Mouse (Mus musculus) CH12.LX (cell line): Measurements from ENCODE around the gene Cd151. TPM values are rescaled to one million over a fixed set of nuclear protein-coding genes. Genes with fewer than 3 reads are reported as not detected.
A peak's percentile ranks its signal among the peaks of the same experiment; 100 is the strongest.

Experiments used
- DNase-seq: peaks from one replicate; pipeline ENCODE4 v3.0.0-alpha.2; 2013; ENCODE audit errors: extremely low read depth
- H3K27ac ChIP-seq: 2 replicates; pipeline ENCODE4 v1.5.1; 2012; ENCODE audit warnings: low read depth, mild to moderate bottlenecking, control low read depth, moderate library complexity; ENCODE audit not compliant: insufficient read depth
- H3K27me3 ChIP-seq: replicated peaks from 2 replicates; pipeline ENCODE3; 2012; ENCODE audit warnings: inconsistent platforms
- H3K36me3 ChIP-seq, 2 experiments: replicated peaks in 1 of 2; 2 replicates each; pipeline versions ENCODE3 to v1.6.1; 2012; ENCODE audit warnings: inconsistent platforms in 1 of 2, low read length in 1 of 2, mild to moderate bottlenecking in 1 of 2, mixed read lengths in 1 of 2, moderate library complexity in 1 of 2; ENCODE audit not compliant: control insufficient read depth in 1 of 2, insufficient read depth in 1 of 2
- H3K4me1 ChIP-seq, 2 experiments: 2 replicates each; pipeline ENCODE4 v1.6.1; 2012; ENCODE audit warnings: inconsistent platforms in 1 of 2, moderate library complexity in 1 of 2; ENCODE audit not compliant: insufficient read depth in 2 of 2, control insufficient read depth in 1 of 2
- H3K4me2 ChIP-seq: 2 replicates; pipeline ENCODE4 v1.6.1; 2012; ENCODE audit warnings: low read depth, mild to moderate bottlenecking, control low read depth; ENCODE audit not compliant: poor library complexity, insufficient read depth, severe bottlenecking
- H3K4me3 ChIP-seq, 3 experiments: fragments of 150-350 bp in 1 of 3; sonication (generic) in 1 of 3; replicated peaks in 1 of 3; 2 replicates each; pipeline versions ENCODE3 to v1.5.1; 2011 to 2012; ENCODE audit warnings: low read depth in 2 of 3, low read length in 2 of 3, mild to moderate bottlenecking in 2 of 3, moderate library complexity in 2 of 3, control low read depth in 1 of 3, improper control_type of control experiment in 1 of 3, inconsistent platforms in 1 of 3, mixed read lengths in 1 of 3; ENCODE audit not compliant: poor library complexity in 1 of 3
- H3K79me2 ChIP-seq: replicated peaks from 2 replicates; pipeline ENCODE4 v1.6.1; 2012; ENCODE audit warnings: mild to moderate bottlenecking, moderate library complexity; ENCODE audit not compliant: control insufficient read depth, poor library complexity, insufficient read depth, severe bottlenecking; ENCODE audit errors: extremely low read depth
- H3K9ac ChIP-seq: 2 replicates; pipeline ENCODE4 v1.6.1; 2012; ENCODE audit warnings: low read depth, mild to moderate bottlenecking, control low read depth, moderate library complexity; ENCODE audit not compliant: insufficient read depth
- H3K9me3 ChIP-seq: replicated peaks from 2 replicates; pipeline ENCODE3; 2012; ENCODE audit warnings: low read length, inconsistent platforms, mixed read lengths
- CHD1 ChIP-seq: IDR thresholded peaks from 2 replicates; pipeline ENCODE4 v1.6.1; 2012; ENCODE audit warnings: low read depth, low read length, improper control_type of control experiment, inconsistent platforms
- CTCF ChIP-seq, 2 experiments: IDR thresholded peaks in 1 of 2; conservative IDR thresholded peaks in 1 of 2; 2 replicates each; pipeline ENCODE4 v1.5.1; 2011 to 2012; ENCODE audit warnings: low read depth in 2 of 2, low read length in 2 of 2, improper control_type of control experiment in 1 of 2, inconsistent platforms in 1 of 2, mild to moderate bottlenecking in 1 of 2, moderate library complexity in 1 of 2
- E2F4 ChIP-seq: IDR thresholded peaks from 2 replicates; pipeline ENCODE4 v1.6.1; 2011; ENCODE audit warnings: low read depth, low read length, improper control_type of control experiment; ENCODE audit not compliant: insufficient replicate concordance
- ELF1 ChIP-seq: IDR thresholded peaks from 2 replicates; pipeline ENCODE4 v1.6.1; 2014; ENCODE audit warnings: low read depth, mild to moderate bottlenecking, inconsistent platforms, low read length, improper control_type of control experiment
- EP300 ChIP-seq: IDR thresholded peaks from 2 replicates; pipeline ENCODE4 v1.6.1; 2011; ENCODE audit warnings: low read length, improper control_type of control experiment
- GABPA ChIP-seq: IDR thresholded peaks from 2 replicates; pipeline ENCODE4 v1.6.1; 2012; ENCODE audit warnings: low read depth, low read length, improper control_type of control experiment, inconsistent platforms; ENCODE audit not compliant: insufficient replicate concordance
- HCFC1 ChIP-seq: IDR thresholded peaks from 2 replicates; pipeline ENCODE4 v1.6.1; 2012; ENCODE audit warnings: low read depth, mild to moderate bottlenecking, inconsistent platforms, low read length, improper control_type of control experiment
- IRF4 ChIP-seq: IDR thresholded peaks from 2 replicates; pipeline ENCODE4 v1.6.1; 2014; ENCODE audit warnings: low read depth, mild to moderate bottlenecking, inconsistent platforms, low read length, improper control_type of control experiment
- JUND ChIP-seq: conservative IDR thresholded peaks from 2 replicates; pipeline ENCODE4 v1.6.1; 2011; ENCODE audit warnings: low read depth, low read length, improper control_type of control experiment
- KAT2A ChIP-seq: IDR thresholded peaks from 2 replicates; pipeline ENCODE4 v1.6.1; 2012; ENCODE audit warnings: low read length, improper control_type of control experiment, inconsistent platforms; ENCODE audit not compliant: insufficient replicate concordance
- MAFK ChIP-seq: IDR thresholded peaks from 2 replicates; pipeline ENCODE4 v1.6.1; 2011; ENCODE audit warnings: low read length, improper control_type of control experiment; ENCODE audit not compliant: insufficient replicate concordance
- MEF2A ChIP-seq: IDR thresholded peaks from 2 replicates; pipeline ENCODE4 v1.6.1; 2014; ENCODE audit warnings: low read depth, mild to moderate bottlenecking, inconsistent platforms, low read length, improper control_type of control experiment, borderline replicate concordance
- MXI1 ChIP-seq: IDR thresholded peaks from 2 replicates; pipeline ENCODE4 v1.6.1; 2011; ENCODE audit warnings: mild to moderate bottlenecking, low read depth, low read length, improper control_type of control experiment
- MYC ChIP-seq: IDR thresholded peaks from 2 replicates; pipeline ENCODE4 v1.6.1; 2011; ENCODE audit warnings: low read depth, mild to moderate bottlenecking, improper control_type of control experiment, low read length
- NELFE ChIP-seq: IDR thresholded peaks from 2 replicates; pipeline ENCODE4 v1.6.1; 2011; ENCODE audit warnings: low read depth, low read length, improper control_type of control experiment
- NRF1 ChIP-seq: IDR thresholded peaks from 2 replicates; pipeline ENCODE4 v1.6.1; 2014; ENCODE audit warnings: low read depth, mild to moderate bottlenecking, inconsistent platforms, low read length, improper control_type of control experiment, moderate library complexity
- PAX5 ChIP-seq: IDR thresholded peaks from 2 replicates; pipeline ENCODE4 v1.6.1; 2012; ENCODE audit warnings: low read length, inconsistent platforms, mixed read lengths
- POLR2A ChIP-seq: IDR thresholded peaks from 2 replicates; pipeline ENCODE4 v1.6.1; 2011; ENCODE audit warnings: low read depth, mild to moderate bottlenecking, improper control_type of control experiment, low read length
- POLR2AphosphoS2 ChIP-seq: IDR thresholded peaks from 2 replicates; pipeline ENCODE4 v1.6.1; 2011; ENCODE audit warnings: low read depth, low read length, improper control_type of control experiment
- RAD21 ChIP-seq: IDR thresholded peaks from 2 replicates; pipeline ENCODE4 v1.6.1; 2011; ENCODE audit warnings: low read depth, mild to moderate bottlenecking, low read length, improper control_type of control experiment, moderate library complexity
- RCOR1 ChIP-seq: conservative IDR thresholded peaks from 2 replicates; pipeline ENCODE4 v1.6.1; 2012; ENCODE audit warnings: low read depth, mild to moderate bottlenecking, inconsistent platforms, low read length, improper control_type of control experiment
- SIN3A ChIP-seq: IDR thresholded peaks from 2 replicates; pipeline ENCODE4 v1.6.1; 2012; ENCODE audit warnings: low read length, improper control_type of control experiment, inconsistent platforms
- TBP ChIP-seq: conservative IDR thresholded peaks from 2 replicates; pipeline ENCODE4 v1.6.1; 2011; ENCODE audit warnings: low read depth, low read length, improper control_type of control experiment
- UBTF ChIP-seq: IDR thresholded peaks from 2 replicates; pipeline ENCODE4 v1.6.1; 2012; ENCODE audit warnings: low read depth, mild to moderate bottlenecking, inconsistent platforms, low read length, improper control_type of control experiment, moderate library complexity
- USF1 ChIP-seq: IDR thresholded peaks from 2 replicates; pipeline ENCODE4 v1.6.1; 2014; ENCODE audit warnings: low read depth, mild to moderate bottlenecking, inconsistent platforms, low read length, improper control_type of control experiment
- ZC3H11A ChIP-seq: IDR thresholded peaks from 2 replicates; pipeline ENCODE4 v1.6.1; 2012; ENCODE audit warnings: low read depth, mild to moderate bottlenecking, inconsistent platforms, low read length, improper control_type of control experiment
- ZKSCAN1 ChIP-seq: IDR thresholded peaks from 2 replicates; pipeline ENCODE4 v1.6.1; 2012; ENCODE audit warnings: low read depth, inconsistent platforms, low read length, improper control_type of control experiment, borderline replicate concordance
- ZMIZ1 ChIP-seq: IDR thresholded peaks from 2 replicates; pipeline ENCODE4 v1.6.1; 2012; ENCODE audit warnings: low read depth, mild to moderate bottlenecking, inconsistent platforms, low read length, improper control_type of control experiment
- ZNF384 ChIP-seq: IDR thresholded peaks from 2 replicates; pipeline ENCODE4 v1.6.1; 2012; ENCODE audit warnings: low read depth, low read length, improper control_type of control experiment, inconsistent platforms
- dilution Hi-C: fragments of 300-500 bp; cut with MboI; formaldehyde crosslinking; loops from 2 replicates; pipeline ENCODE4 v1.14.3; 2020; ENCODE audit warnings: low sequenced_read_pairs; ENCODE audit not compliant: extremely low pct_unique_long_range_greater_than_20kb, extremely low pct_ligation_motif_present
- in situ Hi-C: fragments of 300-500 bp; cut with MboI; formaldehyde crosslinking; loops from 3 replicates; pipeline ENCODE4 v1.14.3; 2019; ENCODE audit warnings: low sequenced_read_pairs, low pct_ligation_motif_present, low pct_unique_long_range_greater_than_20kb, mixed read lengths
- polyA plus RNA-seq: library from polyadenylated mRNA; unstranded; fragments of >175 nt; gene quantifications from 2 replicates; pipeline ENCODE4 v1.2.1, GENCODE M21; 2012; ENCODE audit warnings: low read depth; ENCODE audit not compliant: insufficient read length
- total RNA-seq, 2 experiments: library from RNA; depleted of rRNA; stranded (reverse); fragments of 300-350 nt in 1 of 2; fragments of >200 nt in 1 of 2; gene quantifications; 2 replicates each; pipeline ENCODE4 v1.2.3; 2012 to 2014

Cd151 gene
- total and polyA plus RNA-seq, 3 experiments = 10.6 to 21.1 (median 14.9) TPM

DNA sequence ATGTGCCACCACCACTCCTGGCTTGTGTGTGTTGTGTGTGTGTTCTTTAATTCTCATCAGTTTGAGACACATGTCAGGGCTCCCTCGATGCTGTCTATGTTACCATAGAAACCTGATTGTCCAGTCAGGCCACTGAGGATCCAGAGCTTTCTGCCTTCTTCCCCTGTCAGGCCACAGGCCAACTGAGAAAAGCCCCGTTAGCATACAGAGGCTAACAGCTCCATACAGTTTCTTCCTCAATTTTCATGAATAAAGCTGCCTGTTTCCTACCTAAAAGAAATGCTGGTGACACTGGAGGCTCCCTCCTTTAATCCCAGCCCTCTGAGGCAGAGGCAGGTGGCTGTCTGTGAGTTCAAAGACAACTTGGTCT, 30.7 kb upstream of the Cd151 start:
- Histone ChIP-seq H3K4me3 (peak overlapping the region; percentile 70 to 87 (median 75)), H3K27ac (no peak overlapping the region), H3K79me2 (peaks cover 12% of the 10 kb centered on the region), H3K27me3 (no peaks in the 10 kb centered on the region), H3K9me3 (no peaks in the 10 kb centered on the region), H3K36me3 (peaks cover 60 to 66% of the 10 kb centered on the region in 2 experiments), H3K4me1 (peaks cover 25 to 49% of the 10 kb centered on the region in 2 experiments), H3K9ac (peak overlapping the region; percentile 55; the same call in 1 of the 2 replicates), H3K4me2 (peak overlapping the region; percentile 92)
- dilution Hi-C loops = no loop called here
- no peak for DNase-seq
- in situ Hi-C loops = no loop called here
- TF ChIP-seq MYC (no peak), HCFC1 (peak; percentile 6; the same call in 1 of the 2 replicates), RAD21 (no peak)

DNA sequence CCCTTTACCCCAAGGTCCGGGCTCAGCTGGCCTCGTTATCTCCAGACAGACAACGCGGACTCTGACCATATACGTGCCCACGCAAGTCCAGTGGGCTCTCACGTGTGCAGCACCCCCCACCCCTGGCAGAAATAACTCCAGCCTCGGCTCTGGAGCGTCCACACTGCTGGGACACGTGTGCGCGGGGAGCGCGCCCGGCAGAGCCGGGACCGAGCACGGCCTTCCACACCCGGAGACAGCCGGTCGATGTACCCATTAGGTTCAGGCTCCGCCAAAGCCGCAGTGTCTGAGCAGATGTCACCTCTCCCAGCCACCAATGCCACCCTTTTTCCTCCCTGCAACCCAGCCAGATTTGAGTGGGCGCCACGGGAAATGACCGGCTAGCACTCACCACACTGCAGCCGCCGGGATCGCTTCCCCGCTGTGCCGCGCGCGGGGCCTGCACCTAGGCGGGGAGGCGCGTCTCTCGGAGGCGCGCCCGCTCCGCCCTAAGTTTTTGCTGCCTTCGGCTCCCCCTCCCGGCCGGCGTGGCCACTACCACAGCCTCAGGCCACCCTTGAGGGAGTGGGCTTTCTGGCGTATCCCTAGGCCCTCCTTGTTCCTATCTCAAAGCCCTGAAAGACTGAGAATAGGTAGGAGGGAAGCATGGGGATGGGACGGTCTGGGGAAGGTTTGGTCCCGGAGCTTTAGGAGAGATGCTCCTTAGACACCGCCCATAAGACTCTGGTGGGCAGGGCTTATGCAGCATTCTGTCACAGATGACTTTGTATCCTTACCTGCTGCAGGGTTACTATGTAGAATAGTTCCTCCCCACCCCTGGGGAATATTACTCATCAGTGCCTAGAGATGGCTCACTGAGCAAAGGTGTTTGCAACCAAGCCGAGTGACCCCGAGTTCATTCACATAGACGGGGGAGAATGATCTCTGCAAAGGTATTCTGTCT, 29.7 kb upstream of the Cd151 start, which contains the start of gene Slc25a22:
Slc25a22 (minus strand) TSS at position 715 of the 943 bp plus-strand sequence.
- Histone ChIP-seq H3K27me3 (no peaks in the 10 kb centered on the region), H3K4me3 (peak within 1 kb of the TSS; percentile 70 to 87 (median 75)), H3K27ac (peak within 1 kb of the TSS; percentile 29; the same call in 1 of the 2 replicates), H3K4me2 (peak within 1 kb of the TSS; percentile 92), H3K9ac (peak within 1 kb of the TSS; percentile 55), H3K9me3 (no peaks in the 10 kb centered on the region), H3K36me3 (peaks cover 59 to 66% of the 10 kb centered on the region in 2 experiments), H3K79me2 (peaks cover 16% of the 10 kb centered on the region), H3K4me1 (peaks cover 32 to 58% of the 10 kb centered on the region in 2 experiments)
- peak; percentile 70 for DNase-seq
- in situ Hi-C loops (no loop called here), dilution Hi-C loops (no loop called here)
- TF ChIP-seq RAD21 = peak; percentile 41
- TF ChIP-seq MEF2A = peak; percentile 51; the same call in 1 of the 2 replicates
- TF ChIP-seq E2F4 = no peak
- TF ChIP-seq ELF1 = no peak
- TF ChIP-seq MAFK = no peak
- TF ChIP-seq PAX5 = no peak
- TF ChIP-seq GABPA = no peak
- peak; percentile 97 for TF ChIP-seq MXI1
- no peak for TF ChIP-seq ZKSCAN1
- TF ChIP-seq IRF4 = 0 out of 2 replicates have a peak, but pooled peaks have one; percentile 17
- peak; percentile 96 for TF ChIP-seq POLR2AphosphoS2
- no peak for TF ChIP-seq JUND
- TF ChIP-seq ZNF384 = no peak
- peak; percentile 72; the same call in 1 of the 2 replicates for TF ChIP-seq MYC
- peak; percentile 65 for TF ChIP-seq ZMIZ1
- TF ChIP-seq SIN3A = peak; percentile 76; the same call in 1 of the 2 replicates
- no peak for TF ChIP-seq TBP
- no peak for TF ChIP-seq RCOR1
- peak in 1 of 2 experiments; percentile 76; a peak in 2 of 4 replicates for TF ChIP-seq CTCF (conservative IDR thresholded peaks at IDR 0.05 in 1 of 2, IDR thresholded peaks at IDR 0.05 in 1 of 2; ENCODE audit: low read depth in 2 of 2, low read length in 2 of 2)
- no peak for TF ChIP-seq CHD1
- TF ChIP-seq POLR2A = peak; percentile 77
- peak; percentile 59 for TF ChIP-seq NELFE
- TF ChIP-seq ZC3H11A = no peak
- TF ChIP-seq EP300 = no peak
- TF ChIP-seq USF1 = peak; percentile 39
- 0 out of 2 replicates have a peak, but pooled peaks have one; percentile 35 for TF ChIP-seq HCFC1
- TF ChIP-seq UBTF = peak; percentile 52; the same call in 1 of the 2 replicates
- TF ChIP-seq NRF1 = peak; percentile 37; the same call in 1 of the 2 replicates
- TF ChIP-seq KAT2A = 0 out of 2 replicates have a peak, but pooled peaks have one; percentile 35
